Mouse (Mus musculus): ENCODE results near the gene Cfap74. TPM values are rescaled to one million over a fixed set of nuclear protein-coding genes. Genes with fewer than 3 reads are reported as not detected.
A peak's percentile ranks its signal among the peaks of the same experiment; 100 is the strongest.
"Not testable (repeated sequence)": the region's sequence is repeated elsewhere in the genome, so short reads cannot be mapped to it uniquely, and the experiment has no call there.

The Cfap74 gene
- total RNA-seq, 2 experiments from 2014 or later: 0.23 to 1.0 TPM

DNA sequence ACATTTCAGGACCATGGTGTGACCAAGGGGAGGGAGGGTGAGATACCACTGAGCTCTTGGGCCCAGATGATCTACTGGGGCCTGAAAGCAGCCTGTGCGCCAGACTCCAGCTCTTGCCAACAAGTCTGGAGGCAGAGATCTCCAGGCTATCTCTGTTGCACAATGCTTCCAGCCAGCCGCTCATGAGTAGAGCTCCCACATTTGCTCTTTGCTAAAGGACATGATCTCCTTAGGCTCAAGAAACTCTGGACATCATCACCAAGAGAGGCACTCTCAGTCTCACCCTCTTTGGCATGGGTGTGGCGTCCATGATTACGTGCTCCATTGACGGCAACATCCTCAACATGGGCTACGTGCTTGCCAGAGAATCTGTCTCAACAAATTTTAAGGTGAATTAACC is 54.6 kb downstream of the Cfap74 start:
- no peak for DNase-seq
- peak overlapping the region; percentile 79 for H3K27ac ChIP-seq
- intact Hi-C loops (cut with DNase I): no loop called here
- no peak overlapping the region for H3K4me3 ChIP-seq
- TF ChIP-seq CTCF (IDR thresholded peaks at IDR 0.05): no peak

DNA sequence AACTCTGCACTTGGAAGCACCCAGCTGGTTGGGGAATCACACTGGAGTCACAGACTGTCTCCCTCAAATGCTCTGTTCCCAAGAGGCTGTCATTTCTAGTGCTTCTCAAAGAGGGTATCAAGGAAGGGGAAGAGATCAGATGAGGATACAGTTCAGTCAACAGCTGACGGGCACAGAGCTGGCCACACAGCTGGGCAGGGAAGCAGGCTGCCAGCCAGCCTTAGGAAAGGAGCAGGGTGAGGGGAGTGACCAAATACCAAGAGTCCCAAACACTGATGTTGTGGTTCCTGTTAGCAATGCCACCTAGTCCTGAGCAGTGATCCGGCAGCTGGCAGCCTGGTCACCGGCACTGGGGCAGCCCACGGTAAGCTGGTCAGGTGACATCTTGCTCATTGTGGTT is 55.1 kb downstream of the Cfap74 start:
- intact Hi-C loops (cut with DNase I): no loop called here

DNA sequence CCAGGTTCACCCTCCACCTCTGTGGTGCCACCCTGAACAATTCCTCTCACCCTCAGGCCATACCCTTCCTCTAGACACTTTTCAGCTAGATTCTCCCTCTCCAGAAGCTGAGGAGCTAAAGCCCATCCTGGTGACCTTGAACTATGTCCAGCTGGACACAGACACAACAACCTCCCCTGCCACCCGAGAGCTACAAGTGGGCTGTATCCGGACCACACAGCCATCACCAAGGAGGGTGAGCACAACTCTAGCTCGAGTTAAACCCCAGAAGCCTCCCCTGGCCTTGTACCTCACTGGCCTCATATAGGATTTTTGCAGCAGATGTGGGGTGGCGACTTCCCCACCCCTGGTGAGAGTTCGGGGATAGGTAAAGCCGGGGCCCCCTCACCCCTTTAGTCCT is 56.6 kb downstream of the Cfap74 start:
- no peak for TF ChIP-seq CTCF (IDR thresholded peaks at IDR 0.05)
- no peak for DNase-seq
- Histone ChIP-seq H3K4me3 (no peak overlapping the region), H3K27ac (peak overlapping the region; percentile 79)
- intact Hi-C loops (cut with DNase I): loop anchor here (5.0 kb wide), 1 partner anchor 53 kb away; no protein-coding TSS in a partner anchor

More for the DNA sequence above, 55.1 kb downstream of the Cfap74 start:
- no peak overlapping the region for H3K4me3 ChIP-seq
- TF ChIP-seq CTCF (IDR thresholded peaks at IDR 0.05): no peak
- peak overlapping the region; percentile 79 for H3K27ac ChIP-seq
- DNase-seq: no peak

DNA sequence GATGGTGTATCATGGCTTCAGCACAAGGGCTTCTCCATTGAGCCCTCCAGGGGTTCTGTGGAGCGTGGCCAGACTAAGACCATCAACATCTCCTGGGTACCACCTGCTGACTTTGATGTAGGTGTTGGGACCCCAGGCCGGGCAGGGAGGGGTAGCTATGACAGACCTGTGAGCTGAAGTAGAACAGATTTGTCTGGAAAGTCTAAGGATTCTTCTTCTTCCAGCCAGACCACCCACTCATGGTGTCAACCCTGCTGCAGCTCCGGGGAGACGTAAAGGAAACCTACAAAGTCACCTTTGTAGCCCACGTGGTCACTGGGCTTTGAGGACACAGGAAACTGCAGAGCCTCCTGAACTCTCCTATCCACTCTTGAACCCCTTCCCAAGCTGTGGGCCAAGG is 57.1 kb downstream of the Cfap74 start:
- no peak overlapping the region for H3K4me3 ChIP-seq
- no peak for TF ChIP-seq CTCF (IDR thresholded peaks at IDR 0.05)
- intact Hi-C loops (cut with DNase I): loop anchor here (5.0 kb wide), 1 partner anchor 54 kb away; no protein-coding TSS in a partner anchor
- H3K27ac ChIP-seq: peak overlapping the region; percentile 12; the same call in 1 of the 2 replicates
- DNase-seq: no peak

GRCm38 (mm10) chr4:155467237-155468010 is 58.4 kb downstream of the Cfap74 start:
- intact Hi-C loops (cut with DNase I): loop anchor here (5.0 kb wide), 1 partner anchor 55 kb away; no protein-coding TSS in a partner anchor

DNA sequence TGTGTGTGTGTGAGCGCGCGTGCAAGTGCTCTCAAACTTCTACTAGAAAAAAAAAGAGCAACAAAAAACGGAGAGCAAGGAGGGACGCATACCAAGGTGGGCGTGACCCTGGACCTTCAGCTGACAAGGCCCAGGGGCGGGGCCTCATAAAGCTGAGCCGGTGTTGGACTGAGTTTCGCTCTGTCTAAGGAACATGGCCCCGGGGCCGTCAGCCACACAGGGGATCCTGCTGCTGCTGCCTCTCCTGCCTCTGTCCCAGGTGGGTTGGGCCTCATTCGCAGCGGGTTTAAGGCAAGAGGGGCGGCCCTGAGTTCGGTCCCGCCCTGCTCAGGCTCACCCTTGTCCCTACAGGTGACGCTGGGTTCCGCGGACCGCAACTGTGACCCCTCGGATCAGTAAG is 60.0 kb downstream of the Cfap74 start, which contains the start of gene Tmem52:
Tmem52 (plus strand) TSS at position 163 of the 400 bp plus-strand sequence.
- peak; percentile 92 for DNase-seq
- intact Hi-C loops (cut with DNase I): loop anchor here (5.0 kb wide), 1 partner anchor 57 kb away; no protein-coding TSS in a partner anchor
- peak within 1 kb of the TSS; percentile 98 for H3K27ac ChIP-seq
- no peak for TF ChIP-seq CTCF (IDR thresholded peaks at IDR 0.05)
- peak within 1 kb of the TSS; percentile 83 for H3K4me3 ChIP-seq

More at GRCm38 (mm10) chr4:155467237-155468010, 58.4 kb downstream of the Cfap74 start:
- peak overlapping the region; percentile 98 for H3K27ac ChIP-seq
- DNase-seq: peak; percentile 49
- peak overlapping the region; percentile 83 for H3K4me3 ChIP-seq
- TF ChIP-seq CTCF (IDR thresholded peaks at IDR 0.05): no peak

DNA sequence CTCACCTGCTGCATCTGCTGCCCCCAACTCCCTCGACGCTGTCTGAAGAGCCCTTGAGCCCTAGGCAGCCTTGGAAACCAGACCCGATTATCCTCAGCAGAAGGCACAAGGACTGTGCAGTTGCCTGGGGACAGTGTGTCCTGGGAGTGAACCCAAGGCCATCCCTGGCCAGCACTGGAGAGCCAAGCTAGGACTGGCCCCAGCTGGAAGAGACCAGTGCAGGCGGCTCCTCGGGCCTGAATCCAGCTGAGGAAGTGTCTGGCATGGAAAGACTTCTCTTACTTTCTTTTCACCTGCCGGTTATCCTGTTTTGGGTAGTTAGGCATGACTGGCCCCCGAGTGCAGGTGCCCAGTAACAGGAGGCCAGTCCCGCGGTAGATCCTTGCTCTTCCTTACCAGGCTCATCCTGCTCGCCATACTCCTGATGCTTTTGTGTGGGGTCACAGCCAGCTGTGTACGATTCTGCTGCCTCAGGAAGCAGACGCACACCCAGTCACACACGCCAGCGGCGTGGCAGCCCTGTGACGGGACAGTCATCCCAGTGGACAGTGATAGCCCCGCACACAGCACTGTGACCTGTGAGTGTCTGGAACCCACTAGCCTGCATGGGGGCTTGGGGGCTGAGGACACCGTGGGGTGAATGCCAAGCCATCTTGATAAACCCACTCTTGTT is 60.7 kb downstream of the Cfap74 start:
- Histone ChIP-seq H3K27ac (peak overlapping the region; percentile 98), H3K4me3 (peak overlapping the region; percentile 83)
- no peak for TF ChIP-seq CTCF (IDR thresholded peaks at IDR 0.05)
- intact Hi-C loops (cut with DNase I): loop anchor here (5.0 kb wide), 1 partner anchor 57 kb away; no protein-coding TSS in a partner anchor
- DNase-seq: peak; percentile 95

DNA sequence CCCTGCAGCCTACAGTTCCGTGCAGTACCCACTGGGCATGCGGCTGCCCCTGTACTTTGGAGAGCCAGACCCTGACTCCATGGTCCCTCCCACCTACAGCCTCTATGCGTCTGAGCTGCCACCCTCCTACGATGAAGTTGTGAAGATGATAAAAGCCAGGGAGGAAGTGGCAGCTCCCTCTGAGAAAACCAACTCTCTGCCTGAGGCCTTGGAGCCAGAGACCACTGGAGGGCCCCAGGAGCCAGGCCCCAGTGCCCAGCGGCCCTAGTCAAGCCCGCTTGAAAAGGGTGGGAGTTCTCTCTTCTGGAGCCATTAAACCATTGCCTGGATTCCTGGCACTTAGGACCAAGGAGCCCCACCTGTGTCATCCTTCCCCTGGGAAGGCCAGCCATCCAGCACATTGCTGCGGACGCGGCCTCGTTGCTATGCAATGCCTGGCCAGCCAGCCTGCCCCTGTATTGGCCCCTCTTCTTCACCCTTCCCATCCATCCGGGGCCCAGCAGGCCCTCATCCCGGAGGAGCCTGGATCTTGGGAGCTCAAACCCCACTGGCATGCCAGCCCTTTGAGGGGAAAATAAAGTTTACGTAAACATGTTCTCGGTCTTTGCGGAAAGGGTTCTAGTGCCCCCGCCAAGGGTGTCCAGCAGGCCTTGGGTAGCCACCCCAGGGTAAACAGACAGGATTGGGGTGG is 61.4 kb downstream of the Cfap74 start:
- Histone ChIP-seq H3K4me3 (peak overlapping the region; percentile 83), H3K27ac (peak overlapping the region; percentile 98)
- DNase-seq: no peak
- no peak for TF ChIP-seq CTCF (IDR thresholded peaks at IDR 0.05)
- intact Hi-C loops (cut with DNase I): no loop called here

DNA sequence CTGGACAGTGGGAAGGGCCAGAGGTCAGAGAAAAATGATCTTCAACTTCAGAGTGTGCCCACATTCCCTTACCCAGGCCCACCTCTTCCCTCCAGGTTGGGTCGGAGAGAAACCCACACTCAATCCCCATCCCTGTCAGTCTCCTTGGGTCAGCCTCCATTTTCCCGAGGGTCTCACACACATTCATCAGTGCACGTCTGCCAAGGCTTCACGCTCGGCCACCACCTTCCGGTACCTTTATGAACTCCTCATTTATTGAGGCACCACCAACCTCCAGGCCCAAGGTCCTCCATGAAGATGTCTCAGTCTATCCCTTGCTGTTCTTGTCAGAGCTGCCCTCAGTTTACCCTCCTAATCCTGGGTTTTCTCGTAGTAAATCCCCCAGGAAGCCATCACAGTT is 62.0 kb downstream of the Cfap74 start:
- intact Hi-C loops (cut with DNase I): no loop called here
- no peak for TF ChIP-seq CTCF (IDR thresholded peaks at IDR 0.05)
- no peak for DNase-seq
- peak overlapping the region; percentile 98 for H3K27ac ChIP-seq
- H3K4me3 ChIP-seq: peak overlapping the region; percentile 83

GRCm38 (mm10) chr4:155471406-155471805 is 62.4 kb downstream of the Cfap74 start:
- peak overlapping the region; percentile 98 for H3K27ac ChIP-seq
- intact Hi-C loops (cut with DNase I): no loop called here

DNA sequence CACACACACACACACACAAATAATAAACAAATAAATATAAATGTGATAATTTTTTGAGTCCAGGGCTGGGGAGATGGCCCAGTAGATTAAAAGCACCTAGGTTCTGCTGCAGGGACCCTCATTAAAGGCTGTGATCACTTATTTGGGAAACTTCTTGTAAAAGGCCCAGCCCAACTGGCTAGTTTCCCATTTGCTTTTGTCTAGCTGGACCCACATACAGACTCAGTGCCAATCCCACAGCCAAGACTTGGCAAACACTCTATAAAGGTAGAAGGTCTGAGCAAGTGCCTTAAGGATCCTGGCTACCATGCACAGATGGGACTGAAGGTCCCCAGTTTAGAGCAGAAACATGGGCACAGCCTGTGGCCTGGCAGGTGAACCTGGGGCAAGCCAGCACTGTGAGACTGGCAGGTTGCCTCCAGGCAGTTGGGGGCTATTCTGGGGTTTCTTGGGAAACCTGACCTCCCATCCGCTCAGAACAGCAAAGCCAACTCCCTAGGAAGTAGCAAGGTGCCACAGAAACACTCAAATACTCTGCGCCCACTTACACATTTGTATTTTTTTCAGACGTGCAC is 63.8 kb downstream of the Cfap74 start:
- DNase-seq: peak; percentile 86
- TF ChIP-seq CTCF (IDR thresholded peaks at IDR 0.05): no peak
- intact Hi-C loops (cut with DNase I): no loop called here
- peak overlapping the region; percentile 26; the same call in 1 of the 2 replicates for H3K4me3 ChIP-seq
- H3K27ac ChIP-seq: peak overlapping the region; percentile 98

More at GRCm38 (mm10) chr4:155471406-155471805, 62.4 kb downstream of the Cfap74 start:
- DNase-seq: no peak
- TF ChIP-seq CTCF (IDR thresholded peaks at IDR 0.05): no peak
- no peak overlapping the region for H3K4me3 ChIP-seq

GRCm38 (mm10) chr4:155473319-155473718 is 64.3 kb downstream of the Cfap74 start:
- no peak for TF ChIP-seq CTCF (IDR thresholded peaks at IDR 0.05)
- intact Hi-C loops (cut with DNase I): no loop called here
- Histone ChIP-seq H3K27ac (peak overlapping the region; percentile 98), H3K4me3 (peak overlapping the region; percentile 26; the same call in 1 of the 2 replicates)
- DNase-seq: peak; percentile 87

DNA sequence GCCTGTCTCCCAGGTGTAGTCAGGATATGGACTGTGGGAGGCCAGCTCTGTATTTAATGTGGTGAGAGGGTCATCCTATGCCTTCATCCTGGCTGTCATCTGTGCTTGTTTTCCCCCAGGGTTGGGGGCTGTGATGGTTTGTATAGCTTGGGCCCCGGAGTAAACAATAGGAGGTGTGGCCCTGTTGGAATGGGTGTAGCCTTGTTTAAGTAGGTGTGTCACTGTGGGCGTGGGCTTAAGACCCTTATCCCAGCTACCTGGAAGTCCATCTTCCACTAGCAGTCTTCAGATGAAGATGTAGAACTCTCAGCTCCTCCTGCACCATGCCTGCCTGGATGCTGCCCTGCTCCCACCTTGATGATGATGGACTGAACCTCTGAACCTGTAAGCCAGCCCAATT is 64.8 kb downstream of the Cfap74 start:
- peak overlapping the region; percentile 98 for H3K27ac ChIP-seq
- intact Hi-C loops (cut with DNase I); H3K4me3 ChIP-seq; DNase-seq: not testable (repeated sequence)

All from gastrocnemius, adult 2 months (tissue).